Mouse (Mus musculus) Muller cell, postnatal 12 days (primary cell): ENCODE measurements around the gene Ccdc85a.
"Not testable (repeated sequence)": the region's sequence is repeated elsewhere in the genome, so short reads cannot be mapped to it uniquely, and the experiment has no call there.

ENCODE experiments used
- DNase-seq: peaks from one replicate; pipeline ENCODE4 v3.0.0-alpha.2; 2015; ENCODE audit errors: inconsistent ontology term

Gene Ccdc85a

GRCm38 (mm10) chr11:28422451-28423231 is 161.5 kb downstream of the Ccdc85a start:
- no peak for DNase-seq

GRCm38 (mm10) chr11:28415841-28416240 is 168.3 kb downstream of the Ccdc85a start:
- DNase-seq, result no peak

- DNase-seq, result not testable (repeated sequence)
Measured at GRCm38 (mm10) chr11:28409880-28410279, 174.2 kb downstream of the Ccdc85a start.

- no peak for DNase-seq
Measured at GRCm38 (mm10) chr11:28397166-28397565, 187.0 kb downstream of the Ccdc85a start.

- no peak for DNase-seq
Measured at GRCm38 (mm10) chr11:28375891-28376290, 208.2 kb downstream of the Ccdc85a start.

GRCm38 (mm10) chr11:28374636-28375035 is 209.5 kb downstream of the Ccdc85a start:
- DNase-seq, result no peak

- not testable (repeated sequence) for DNase-seq
Measured at GRCm38 (mm10) chr11:28371381-28371780, 212.7 kb downstream of the Ccdc85a start.

GRCm38 (mm10) chr11:28365929-28366244 is 218.2 kb downstream of the Ccdc85a start:
- no peak for DNase-seq

- DNase-seq, result peak; percentile 84
Measured at GRCm38 (mm10) chr11:28365209-28365928, 218.8 kb downstream of the Ccdc85a start.

GRCm38 (mm10) chr11:28343465-28343864 is 240.7 kb downstream of the Ccdc85a start:
- DNase-seq, result no peak

GRCm38 (mm10) chr11:28341887-28342286 is 242.2 kb downstream of the Ccdc85a start:
- no peak for DNase-seq

- DNase-seq, result not testable (repeated sequence)
Measured at GRCm38 (mm10) chr11:28339224-28340150, 244.6 kb downstream of the Ccdc85a start, which contains the start of gene Gm6685. TSS of gene Gm6685 (minus strand) at chr11:28339867.
